Mouse (Mus musculus) retina, adult 2 months (tissue): Measurements from ENCODE around the gene Kcnh4.

Experiments used
- DNase-seq: peaks from one replicate; pipeline ENCODE4 v3.0.0-alpha.2; 2012; ENCODE audit warnings: low read depth, low spot score

The Kcnh4 gene

DNA sequence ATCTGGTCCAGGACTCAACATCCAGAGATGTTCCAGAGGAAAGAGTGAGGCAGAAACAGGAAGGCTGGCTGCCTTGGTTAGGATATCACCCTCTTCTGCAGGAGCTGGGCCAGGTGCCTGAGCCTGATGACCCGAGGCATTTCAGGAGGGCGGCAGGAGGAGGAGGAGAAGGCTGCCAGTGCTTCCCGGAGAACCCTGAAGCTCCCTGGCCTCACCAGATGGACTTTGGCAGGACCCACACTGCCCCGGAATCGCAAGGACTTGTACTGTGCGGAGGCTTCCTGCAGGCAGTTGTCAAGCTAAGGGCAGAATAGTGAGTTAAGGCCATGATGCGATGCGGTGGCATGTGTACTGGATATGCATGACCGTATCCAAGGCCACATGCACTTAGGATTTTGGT is 7.0 kb upstream of the Kcnh4 start:
- no peak for DNase-seq

DNA sequence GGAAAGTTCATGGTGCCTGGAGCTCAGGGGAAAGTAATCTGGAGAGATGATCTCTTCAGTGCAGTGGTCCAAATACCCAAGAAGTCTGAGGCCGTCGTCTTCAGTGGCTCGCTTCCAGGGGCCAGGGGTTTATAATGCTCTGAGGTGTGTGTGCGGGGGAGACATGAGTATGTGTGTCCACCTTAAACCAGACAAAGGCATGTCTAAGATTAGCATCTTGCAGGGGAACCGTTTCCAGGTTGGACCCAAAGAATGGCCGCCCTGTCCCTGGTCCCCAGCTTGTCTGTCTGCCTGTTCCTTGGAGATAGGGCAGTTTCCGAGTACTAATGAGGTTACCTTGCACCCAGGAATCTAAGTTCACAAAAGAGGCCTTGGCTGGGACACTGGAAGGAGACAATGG is 3.1 kb upstream of the Kcnh4 start, which contains the start of gene Hcrt:
Hcrt (minus strand) TSS at position 101 of the 400 bp plus-strand sequence.
- no peak for DNase-seq

DNA sequence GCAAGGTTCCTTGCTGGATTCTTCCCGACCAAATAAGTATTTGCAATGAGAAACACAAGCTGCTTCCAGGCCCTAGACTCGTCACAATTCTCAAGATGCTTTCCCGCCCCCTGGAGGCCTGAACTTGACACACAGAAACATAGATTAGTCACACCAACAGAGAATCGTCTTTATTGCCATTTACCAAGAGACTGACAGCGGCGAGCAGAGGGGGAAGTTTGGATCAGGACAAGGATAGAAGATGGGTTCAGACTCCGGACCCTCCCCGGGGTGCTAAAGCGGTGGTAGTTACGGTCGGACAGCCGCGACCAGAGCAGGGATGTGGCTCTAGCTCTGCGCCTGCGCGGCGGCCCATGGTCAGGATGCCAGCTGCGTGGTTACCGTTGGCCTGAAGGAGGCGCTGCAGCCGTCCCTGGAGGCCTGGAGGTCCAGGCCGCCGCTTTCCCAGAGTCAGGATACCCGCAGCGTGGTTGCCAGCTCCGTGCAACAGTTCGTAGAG is 1.9 kb upstream of the Kcnh4 start:
- DNase-seq, result peak; percentile 40

DNA sequence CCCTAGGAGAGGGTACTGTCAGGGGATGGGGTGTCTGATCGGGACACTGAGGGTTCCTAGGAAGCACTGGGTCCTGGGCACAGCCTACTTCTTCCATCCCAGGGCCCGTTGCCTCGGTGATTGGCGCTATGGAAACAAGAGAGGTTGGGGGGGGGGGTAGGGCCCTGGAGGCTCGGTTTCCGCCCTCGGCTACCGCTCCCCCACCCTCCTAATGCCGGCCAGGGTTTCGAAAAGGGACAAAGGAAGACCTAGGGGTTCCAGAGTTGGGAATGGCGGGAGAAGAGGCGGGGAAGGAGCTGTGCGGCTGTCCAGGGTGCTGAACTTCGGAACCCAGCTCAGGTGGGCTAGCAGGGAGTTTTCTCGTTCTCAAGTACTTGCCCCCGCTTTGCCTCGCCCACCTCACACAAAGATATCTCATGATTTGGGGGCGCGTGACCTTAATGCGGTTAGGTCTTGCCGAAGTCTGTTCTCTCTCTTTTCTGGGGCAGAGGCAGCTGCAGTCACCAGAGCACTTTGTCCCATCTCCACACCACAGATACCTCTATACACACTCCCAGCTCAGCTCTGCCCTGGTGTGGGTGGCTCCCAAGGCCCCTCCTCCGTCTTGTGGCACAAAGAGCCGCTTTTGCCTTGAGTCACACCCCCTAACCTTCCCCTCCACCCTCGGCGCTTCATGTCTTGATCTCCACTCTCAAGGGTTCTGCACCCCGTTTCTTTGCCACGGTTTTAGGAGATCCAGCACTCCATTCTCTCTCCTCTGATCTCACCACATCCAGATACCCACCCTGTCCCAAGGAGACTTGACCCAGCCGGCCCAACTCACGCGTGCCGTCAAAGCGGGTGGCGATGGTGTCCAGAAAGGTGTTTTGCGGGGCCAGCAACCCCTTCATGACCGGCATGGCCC is 783 bp downstream of the Kcnh4 start:
- no peak for DNase-seq

DNA sequence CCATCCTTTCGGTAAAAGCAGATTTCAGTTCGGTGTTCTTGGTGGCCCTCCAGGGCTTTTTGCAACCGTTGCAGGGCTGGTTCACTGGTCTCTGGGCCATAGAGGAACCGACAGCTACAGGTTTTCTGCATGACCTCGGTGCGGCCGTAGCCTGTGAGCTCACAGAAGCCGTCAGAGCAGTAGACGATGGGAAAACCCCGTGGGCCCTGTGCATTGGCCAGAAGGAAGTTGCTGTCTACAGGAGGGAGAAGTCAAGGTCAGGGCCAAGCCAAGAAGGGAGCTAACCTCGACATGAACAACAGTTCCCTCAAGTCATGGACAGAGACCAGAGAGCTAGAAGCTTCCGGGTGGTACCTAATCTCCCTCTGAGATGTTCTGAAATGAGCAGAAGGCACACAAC is 2.2 kb downstream of the Kcnh4 start:
- no peak for DNase-seq

DNA sequence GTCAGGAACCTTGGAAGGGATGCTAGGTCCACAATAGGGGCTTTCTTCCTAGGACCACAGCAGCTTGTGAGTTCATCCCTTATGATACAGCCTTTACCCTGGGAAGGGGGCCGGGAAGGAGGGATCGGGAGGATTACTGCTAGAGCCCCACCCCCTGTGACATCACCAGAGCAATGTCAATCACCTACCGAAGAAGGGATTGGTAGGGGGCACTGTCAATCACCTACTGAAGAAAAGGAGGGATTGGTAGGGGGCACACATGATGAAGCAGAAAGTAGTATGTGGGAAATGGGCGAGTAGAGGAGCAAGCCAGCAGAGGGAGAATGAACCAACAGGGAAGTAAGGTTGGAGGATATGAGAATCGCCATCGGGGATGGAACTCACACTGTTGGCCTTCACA is 3.3 kb downstream of the Kcnh4 start:
- DNase-seq, result no peak

DNA sequence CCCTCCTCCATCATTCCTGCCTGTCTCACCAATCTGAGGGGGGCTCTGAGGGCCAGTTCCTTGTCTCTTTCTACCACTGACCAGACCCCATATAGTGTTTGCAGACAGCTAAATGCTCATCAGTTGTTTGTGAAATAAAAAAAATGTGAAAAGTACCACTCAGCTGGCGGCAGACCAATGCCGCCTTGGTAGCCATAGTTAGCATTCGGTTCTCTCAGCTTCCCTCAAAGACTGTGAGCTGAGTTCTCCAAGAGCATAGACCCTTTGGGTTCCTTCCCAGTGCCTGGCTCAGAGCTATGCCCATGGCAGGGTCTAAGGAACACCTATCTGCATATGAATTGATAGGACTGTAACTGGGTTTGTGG is 5.1 kb downstream of the Kcnh4 start:
- no peak for DNase-seq

DNA sequence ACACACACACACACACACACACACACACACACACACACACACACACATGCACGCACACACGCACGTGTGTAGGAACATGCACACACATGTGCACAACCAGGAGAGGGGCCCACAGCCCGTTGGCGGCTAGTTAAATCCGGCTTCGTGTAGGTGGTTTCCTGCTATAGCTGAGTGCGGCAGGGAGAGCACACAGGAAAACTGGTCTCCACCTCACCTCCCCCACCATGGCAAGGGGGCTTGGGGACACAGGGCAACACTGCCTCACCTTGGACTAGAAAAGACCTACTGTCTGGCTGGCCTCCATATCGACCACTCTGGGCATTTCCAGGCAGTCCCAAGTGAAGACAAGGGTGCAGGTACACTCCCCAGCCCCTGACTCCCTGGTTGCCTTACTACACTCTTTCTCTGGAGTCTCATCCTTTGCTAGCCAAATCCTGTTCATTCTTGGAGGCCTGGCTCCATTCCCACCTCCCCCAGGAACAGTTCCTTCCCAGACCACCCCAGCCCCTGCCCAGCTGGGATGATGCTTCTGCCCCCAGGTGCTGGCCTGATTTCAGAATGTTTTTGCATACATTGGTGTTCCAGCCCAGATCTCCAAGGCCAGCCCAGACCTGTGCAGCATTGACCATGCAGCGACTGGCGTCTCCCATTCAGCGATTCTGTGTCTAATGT is 5.6 kb downstream of the Kcnh4 start:
- DNase-seq, result no peak

DNA sequence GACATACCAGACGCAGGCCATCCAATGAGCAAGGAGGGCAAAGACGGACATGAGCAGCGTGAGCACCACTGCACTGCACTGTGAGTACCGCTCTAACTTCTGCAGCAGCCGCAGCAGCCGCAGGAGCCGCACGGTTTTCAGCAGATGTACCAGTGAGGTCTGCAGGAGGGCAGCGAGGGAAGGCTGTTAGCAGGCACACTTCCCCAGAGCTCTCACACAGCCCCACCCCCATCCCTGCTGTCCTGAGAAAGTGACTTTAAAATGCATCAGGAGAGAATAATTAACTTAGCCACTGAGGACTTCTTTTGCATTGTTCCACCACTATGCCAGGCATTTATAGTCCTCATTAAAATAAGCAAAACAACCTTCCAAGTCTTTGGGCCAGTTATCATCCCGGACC is 7.4 kb downstream of the Kcnh4 start:
- no peak for DNase-seq

DNA sequence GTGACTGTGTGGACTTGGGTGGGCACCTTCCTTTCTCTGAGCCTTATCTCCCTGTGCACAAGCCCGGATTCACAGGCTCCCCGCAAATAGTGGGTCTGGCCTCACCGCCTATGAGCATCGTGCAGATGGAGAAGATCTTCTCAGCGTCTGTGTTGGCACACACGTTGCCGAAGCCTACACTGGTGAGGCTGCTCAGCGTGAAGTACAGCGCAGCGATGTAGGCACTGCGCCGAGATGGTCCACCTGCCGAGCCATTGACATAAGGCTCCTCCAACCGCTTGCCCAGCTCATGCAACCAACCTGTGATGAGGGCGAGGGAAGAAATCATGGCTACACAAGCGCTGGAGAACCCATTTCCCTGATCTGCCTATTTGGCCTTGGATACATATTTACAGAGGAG is 9.6 kb downstream of the Kcnh4 start:
- no peak for DNase-seq

DNA sequence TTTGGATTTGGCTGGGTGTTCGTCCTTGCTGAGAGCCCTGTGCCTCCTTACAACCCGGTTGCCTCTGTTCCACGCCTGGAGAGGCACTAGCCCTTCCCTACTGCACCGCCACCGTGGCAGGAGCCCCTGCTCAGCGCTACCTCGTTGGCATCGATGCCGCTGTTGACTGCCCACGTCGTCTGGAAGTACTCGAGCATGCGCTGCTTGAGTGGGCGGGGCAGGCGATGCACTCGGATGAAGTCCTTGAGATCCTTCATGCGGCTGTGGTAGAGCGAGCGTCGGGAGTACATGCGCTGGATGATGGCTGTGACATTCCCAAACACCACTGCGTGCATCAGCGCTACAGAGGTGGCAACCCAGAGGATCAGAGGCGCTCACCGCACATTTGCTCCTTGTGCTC is 10.3 kb downstream of the Kcnh4 start:
- DNase-seq, result no peak

DNA sequence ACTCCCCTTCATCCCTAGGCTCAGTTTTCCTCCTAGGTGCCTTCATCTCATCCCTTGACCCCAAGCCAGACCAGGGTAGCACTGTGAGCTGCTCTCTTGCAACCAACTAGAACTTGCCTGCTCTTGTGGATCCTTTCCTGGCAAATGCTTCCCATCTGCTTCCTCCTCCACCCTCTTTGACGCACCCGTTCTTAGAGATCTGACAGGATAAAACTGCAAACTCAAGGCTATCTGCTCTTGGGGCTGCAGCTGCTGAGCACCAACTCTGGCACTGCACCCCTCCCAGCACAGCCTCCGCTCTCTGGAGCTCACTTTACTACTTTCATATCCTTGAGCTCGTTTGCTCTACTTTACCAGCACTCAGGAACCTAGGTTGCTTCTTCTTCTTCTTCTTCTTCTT is 11.1 kb downstream of the Kcnh4 start:
- no peak for DNase-seq

DNA sequence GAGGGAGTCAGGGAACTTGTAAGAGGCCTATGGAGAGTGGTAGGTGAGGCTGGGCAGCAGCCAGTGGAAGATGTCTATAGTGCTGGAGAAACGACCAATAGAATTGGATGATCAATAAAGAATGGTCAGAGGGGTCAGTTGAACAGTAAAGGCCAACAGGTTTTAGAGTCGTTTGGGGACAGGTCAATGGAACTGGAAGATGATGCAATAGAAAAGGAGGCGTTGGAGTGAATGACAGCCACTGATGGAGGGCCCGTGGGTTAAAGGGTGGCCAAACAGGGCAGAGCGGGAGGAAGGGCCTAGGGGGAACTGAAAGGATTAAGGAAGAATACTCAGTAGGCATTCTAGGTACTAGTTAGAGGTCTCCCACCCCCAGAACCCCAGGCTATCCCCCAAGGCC is 12.6 kb downstream of the Kcnh4 start:
- no peak for DNase-seq

DNA sequence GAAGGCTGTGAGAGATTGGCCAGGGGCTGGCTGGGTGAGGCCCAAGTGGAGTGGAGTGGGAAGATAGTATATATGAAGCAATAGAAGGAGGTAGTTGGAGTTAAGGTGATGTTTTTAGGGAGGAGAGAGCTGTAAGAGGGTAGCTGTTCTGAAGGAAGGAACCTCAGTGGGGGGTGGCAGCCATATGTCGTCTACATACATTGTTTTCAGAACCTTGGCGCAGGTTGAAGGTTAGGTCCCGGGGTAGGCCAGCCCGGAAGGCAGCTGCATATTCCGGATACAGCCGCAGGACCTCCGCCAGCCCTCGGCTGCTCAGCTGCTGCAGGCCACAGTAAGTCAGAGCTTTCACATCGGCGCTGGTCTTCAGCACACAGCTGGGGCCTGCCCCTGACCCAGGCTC is 13.2 kb downstream of the Kcnh4 start:
- no peak for DNase-seq

DNA sequence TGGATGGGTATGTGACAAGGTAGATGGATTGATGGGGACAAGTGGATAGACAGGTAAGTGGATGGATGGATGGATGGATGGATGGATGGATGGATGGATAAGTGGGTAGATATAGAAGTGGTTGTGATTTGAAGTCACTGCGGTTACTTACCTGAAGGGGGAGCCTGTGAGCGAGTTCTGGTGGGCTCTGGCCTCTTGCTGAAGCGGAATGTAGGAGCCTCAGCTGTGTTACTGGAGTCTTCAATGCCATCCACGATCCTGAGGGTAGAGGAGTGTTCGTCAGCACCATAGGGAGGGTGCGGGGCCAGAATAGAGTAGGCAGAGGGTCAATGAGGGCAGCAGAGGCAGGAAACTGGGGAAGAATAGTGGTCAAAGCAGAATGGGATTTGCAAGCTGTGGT is 14.7 kb downstream of the Kcnh4 start:
- DNase-seq, result no peak

DNA sequence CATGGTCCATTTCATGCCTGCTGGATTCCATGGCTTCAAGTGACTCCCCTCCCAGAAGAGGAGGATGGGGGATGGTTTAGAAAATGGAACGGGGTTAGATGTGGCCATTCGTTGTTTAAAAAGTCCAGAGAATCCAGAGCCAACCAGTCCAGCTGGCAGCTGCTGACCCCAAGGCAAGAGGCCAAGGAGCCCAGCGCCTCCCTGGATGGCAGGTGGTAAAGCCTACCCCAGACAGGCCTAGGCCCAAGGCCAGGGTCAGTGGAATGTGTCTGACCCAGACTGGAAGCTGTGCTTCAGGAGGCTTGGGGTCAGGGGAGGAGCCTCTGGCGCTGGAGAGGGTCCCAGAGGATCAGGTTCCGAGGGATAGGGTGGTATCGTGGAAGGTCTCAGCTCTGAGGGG is 18.4 kb downstream of the Kcnh4 start:
- DNase-seq, result no peak

DNA sequence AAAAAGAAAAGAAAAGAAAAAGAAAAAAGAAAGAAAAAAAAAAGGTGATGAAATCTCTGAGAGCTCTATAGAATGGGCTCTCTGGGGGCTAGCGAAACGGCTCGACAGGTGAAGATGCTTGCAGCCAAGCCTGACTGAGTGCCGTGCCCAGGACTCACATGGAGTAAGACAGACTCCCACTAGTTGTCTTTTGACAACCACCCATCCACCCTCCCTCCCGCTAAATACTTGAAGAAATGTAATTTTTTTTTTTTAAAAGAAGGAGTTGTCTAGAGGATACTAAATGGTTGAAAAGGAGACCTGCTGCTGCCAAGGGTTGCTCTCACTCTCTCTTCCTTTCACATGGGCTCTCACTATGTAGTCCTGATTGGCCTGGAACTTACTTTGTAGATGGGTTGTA is 21.0 kb downstream of the Kcnh4 start:
- no peak for DNase-seq

DNA sequence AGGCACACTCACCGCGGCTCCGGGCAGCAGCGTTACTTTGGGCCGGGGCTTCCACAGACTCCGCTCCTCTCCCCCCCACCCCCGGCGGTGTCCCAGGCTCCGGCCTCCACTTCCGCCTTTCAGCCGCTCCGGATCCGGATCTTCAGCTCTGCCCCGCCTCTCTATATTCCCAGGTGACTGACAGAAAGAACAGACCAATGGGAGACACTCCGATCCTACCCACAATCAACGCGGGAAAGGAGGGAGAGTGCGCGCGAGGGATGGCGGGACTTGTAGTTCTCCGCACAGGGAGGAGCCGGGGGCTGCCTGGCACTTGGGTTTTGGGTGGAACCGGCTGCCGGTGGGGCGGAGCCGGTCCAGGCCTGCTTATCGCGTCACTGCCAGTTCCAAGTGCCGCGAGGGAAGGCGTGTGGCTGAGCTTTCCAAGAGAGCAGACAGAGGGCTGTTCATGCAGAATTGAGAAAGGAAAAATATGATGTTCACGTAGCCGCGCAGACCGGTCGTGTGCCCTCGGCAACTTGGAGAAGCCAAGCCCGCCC is 21.6 kb downstream of the Kcnh4 start, which contains the start of gene Rab5c:
Rab5c (minus strand) TSS at position 150 of the 539 bp plus-strand sequence.
- DNase-seq, result peak; percentile 96

DNA sequence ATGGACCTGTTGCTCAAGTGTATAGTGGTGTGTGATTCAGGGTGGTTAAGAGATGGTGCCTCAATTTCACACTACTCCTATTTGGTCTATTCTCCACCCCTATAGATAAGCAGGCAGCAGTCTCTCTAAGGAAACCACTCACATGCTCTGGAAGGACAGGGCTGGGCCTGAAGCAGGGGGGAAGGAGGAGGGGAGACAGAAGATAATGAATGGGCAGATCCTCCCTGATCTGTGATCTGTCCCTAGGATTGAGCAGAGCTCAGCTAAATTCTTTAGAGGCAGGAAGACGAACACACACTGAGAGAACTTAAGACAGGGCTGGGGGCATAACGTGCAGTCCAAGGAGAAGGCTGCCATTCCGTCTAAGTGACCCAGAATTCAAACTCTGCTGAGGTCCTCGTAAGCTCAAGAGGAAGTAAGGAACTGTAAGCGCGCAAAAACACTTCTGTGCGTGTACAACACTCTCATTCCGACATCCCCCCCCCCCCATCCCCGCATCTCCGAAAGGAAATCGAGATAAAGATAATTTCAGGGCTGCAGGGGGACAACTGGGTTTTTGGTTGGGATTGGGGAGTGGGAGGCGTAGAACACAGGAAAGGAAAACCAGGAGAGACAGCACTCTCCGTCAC is 22.5 kb downstream of the Kcnh4 start:
- DNase-seq, result no peak

DNA sequence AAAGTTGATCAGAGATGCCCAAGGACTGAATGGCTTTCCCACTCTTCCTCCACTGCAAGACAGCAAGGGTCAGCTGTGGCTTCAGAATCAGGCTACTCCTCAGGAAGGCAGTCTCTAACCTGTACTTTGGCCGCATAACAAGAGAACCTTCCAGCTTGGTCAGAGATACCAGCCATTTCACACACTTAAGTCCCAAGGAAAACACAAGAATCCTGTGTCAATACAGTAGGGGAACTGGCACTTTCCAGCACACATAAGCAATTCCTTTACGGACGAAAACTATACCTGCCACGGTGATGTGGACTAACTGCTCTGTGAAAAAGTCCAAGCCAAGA is 23.0 kb downstream of the Kcnh4 start:
- no peak for DNase-seq

DNA sequence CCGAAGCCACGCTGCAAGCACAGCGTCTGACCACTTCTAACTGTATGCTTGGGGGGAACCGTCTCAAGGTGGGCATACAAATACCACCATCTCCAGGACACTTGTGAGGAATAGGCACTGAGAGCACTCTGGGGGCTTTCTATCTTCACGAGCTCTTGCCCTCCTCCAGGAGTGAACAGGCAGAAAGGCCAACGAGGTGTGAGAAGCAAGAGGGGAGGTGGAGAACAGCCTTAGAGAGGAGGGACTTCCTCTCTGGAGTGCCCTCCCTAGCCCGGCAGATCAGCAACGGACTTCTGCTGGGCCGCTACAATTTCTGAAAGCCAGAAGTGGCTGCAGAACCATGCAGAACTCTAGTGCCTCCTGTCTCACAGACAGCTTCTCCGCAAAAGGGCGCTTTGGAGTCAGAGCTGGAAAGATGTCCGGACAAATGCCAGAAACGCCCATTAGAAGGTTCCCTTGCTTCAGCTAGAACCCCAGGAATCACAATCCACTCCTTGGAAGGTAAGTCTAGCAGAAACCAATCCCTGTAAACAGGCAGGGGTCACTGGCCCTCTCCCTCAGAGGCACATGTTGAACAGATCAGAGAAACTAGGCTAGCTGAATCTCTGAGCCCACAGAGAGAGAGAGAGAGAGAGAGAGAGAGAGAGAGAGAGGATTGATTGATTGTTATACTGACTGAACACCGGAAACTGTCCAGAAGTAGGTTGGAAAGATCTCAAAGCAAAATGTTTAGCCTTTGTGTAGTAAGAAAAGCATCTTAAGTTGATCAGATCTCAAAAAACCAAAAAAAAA is 23.6 kb downstream of the Kcnh4 start:
- no peak for DNase-seq
